Mouse (Mus musculus): ENCODE results near the gene Ctrb1. TPM values are rescaled to one million over a fixed set of nuclear protein-coding genes. Genes with fewer than 3 reads are reported as not detected.

Ctrb1 gene
- total RNA-seq, 2 experiments from 2014 or later: not detected

DNA sequence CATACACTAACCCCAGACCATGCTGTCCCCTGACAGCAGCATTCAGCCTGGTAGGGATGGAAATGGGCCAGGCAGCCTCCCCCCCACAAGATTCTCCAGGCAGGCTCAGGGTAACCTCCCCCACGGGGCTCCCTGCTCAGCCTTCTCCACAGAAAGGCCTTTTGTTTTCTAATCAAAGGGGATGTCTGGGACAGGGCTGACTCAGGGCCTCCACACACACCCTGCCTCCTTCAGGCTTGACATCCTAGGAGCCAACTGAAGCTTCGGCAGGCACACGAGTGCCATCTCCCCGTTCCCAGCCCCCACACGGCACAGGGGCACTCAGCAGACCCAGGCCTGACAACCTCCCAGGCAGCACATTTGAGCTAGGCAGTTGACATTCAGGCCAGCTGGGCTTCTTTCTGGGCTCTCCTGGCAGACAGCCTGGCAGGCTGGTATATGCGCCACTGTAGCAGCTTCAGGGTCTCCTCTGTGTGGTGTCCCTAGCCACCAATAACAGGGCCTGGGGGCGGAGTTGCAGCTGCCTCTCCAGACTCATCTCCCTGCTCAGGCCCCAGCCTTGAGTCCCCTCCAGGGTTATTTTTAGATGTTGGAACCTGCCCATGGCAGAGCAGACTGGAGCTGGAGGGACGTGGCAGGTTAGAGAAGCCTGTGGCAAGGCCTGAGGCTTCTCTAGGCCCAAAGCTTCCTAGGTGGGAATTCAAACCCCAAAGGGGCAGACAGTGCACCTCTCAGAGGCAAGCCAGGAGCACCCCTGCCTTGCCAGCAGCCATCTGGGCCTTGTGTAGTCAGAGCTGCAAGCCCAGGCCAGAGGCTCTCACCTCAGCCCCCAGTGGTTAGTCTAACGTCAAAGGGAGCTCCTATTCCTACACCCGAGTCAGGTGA, 26.0 kb upstream of the Ctrb1 start:
- peak; percentile 74 to 81 for DNase-seq

GRCm38 (mm10) chr8:111715514-111715913, 24.7 kb upstream of the Ctrb1 start:
- no peak for DNase-seq

DNA sequence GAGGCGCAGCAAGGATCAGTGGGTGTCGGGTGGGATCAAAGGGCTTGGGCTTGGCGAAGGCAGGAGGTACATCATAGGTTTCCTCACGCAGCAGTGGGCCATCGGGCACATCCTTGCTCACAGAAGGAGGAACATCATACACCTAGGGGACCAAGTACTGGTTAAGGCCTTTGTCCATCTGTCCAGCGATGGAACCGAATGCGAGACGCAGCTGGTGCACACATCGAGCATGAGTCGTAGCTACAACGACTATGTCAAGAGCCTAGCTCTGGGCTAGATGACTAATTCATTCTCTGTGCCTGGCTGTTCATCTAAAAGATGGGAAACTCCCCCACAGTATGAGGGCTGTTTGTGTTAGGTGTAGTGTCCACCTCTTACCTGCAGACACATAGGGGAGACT, 23.5 kb upstream of the Ctrb1 start:
- no peak for DNase-seq

DNA sequence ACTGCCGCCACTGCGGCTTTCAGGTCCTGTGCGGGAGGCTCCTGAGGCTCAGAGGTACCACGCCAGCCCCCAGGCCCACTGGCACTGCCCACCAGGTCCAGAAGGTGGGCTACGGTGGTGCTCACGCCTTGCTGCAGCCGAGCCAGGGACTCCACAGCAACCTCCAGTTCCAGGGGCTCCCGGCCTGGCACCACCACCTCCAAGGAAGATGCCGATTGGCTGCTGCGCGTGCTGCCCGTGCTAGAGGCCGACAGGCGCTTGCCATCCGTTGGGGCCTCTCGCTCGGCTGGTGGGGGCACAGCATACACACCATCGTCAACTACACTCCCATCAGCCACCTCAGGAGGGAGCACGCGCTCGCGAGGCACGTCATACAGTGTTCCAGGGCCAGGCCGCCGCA, 23.0 kb upstream of the Ctrb1 start:
- no peak for DNase-seq

DNA sequence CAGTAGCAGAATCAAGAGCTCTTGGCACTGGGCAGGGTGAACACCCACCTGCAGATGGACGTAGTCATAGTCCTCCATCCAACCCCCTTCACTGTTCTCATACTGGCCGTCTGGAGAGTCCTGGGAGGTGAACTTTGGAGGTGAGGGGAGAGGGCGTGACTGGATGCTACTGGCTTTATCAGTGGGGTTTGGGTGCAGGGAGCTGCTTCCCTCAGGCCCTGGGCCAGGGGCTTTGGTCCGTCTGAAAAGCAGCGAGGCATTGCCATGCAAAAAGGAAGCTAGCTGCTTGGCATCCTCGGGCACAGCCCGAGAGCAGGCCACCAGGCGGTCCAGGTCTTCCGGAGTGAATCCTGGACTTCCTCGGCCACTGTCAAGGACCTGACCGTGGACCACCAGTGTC, 22.5 kb upstream of the Ctrb1 start:
- DNase-seq: no peak

DNA sequence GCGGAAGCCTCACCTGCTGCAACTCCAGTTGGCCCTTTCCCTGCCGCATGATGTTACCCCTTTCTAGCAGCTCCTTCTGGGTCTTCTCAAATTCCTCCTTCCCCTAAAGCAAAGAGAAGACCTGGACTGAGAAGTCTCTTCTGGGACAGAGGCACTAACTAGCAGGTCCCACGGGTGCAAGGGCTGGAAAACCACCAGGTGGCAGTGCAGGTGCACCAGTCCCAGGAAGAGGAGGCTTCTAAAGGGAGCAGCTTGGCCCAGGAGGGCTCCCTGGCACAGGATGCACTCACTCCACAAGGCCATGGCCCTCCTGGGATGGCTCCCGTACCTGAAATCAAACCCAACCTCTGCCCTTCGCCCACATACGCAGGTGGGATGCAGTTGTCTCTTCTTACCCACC, 21.8 kb upstream of the Ctrb1 start:
- DNase-seq: no peak

DNA sequence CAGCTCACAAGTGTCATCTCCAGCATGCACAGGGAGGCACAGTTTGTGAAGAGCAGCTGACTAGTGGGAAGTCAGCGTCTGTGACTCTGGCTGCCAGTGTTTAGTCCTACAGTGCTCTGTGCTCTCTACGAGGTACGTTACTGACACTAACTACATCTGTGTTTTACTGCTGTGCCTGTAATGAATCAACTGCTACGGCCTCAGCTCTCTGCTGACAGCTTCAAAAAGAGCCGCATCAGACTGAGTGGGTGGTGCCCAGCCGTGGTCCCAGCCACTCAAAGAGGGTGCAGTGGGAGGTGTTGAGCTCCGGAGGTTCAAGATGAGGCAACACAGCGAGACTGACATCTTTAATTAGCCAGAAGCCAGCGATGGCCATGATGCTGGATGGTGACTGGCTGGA, 21.3 kb upstream of the Ctrb1 start:
- peak; percentile 58 to 61 for DNase-seq

GRCm38 (mm10) chr8:111710777-111711485, 20.1 kb upstream of the Ctrb1 start:
- DNase-seq: no peak

DNA sequence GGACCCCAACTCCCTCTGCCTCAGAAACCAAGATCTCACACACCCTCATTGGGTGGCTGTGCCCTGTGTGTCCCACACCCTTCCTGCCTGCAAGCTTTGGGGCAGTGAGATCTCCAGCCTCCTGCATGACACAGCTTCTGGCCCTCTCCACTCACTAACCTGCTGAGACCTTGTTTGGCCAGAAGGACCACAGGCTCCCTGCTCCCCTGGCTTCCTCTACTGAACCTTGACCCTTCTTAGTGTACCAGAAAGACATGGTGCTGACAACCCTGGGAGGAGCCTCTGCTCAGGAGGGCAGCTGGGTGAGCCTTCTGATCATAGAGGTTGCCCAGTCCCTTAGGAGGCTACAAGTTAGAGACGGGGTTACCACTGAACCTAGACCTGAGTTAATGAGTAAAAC, 18.4 kb upstream of the Ctrb1 start:
- DNase-seq: no peak

- DNase-seq: no peak
Observed at GRCm38 (mm10) chr8:111708265-111708664, 17.5 kb upstream of the Ctrb1 start.

DNA sequence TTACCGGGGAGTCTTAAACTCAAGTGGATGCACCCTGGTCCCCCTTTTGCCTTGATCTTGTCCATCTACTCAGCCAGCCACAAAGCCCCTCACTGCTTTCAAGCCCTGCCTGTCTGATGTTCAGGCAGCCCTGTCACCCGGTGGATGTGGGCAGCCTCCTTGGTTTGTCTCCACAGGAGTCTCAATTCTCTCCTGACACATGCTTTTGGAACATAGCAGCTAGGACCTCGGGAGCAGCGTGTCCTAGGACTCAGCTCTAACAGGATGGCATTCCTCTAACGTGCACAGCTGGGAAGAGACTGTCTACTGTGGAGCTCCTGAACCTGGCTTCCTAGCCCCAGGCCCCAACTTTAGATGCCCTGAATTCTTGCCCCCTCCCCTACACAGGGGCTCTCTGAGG, 14.9 kb upstream of the Ctrb1 start:
- no peak for DNase-seq

DNA sequence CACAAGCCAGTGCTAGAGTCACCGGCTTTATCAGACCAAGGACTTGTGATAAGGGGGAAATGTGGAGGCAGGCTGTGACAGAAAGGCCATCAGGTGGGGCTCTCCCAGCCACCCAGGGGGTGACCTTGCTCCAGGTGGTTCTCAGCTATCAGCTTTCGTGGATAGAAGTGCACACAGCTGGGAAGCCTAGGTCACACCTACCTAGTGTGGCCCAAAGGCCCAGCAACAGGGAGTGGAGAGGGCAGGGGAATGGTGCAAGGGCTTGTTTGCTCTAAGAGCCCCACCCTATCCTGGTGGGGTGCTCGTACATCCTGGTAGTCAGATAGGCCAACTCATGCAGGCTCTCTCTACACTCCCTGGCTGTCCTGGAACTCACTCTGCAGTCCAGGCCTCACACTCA, 14.4 kb upstream of the Ctrb1 start:
- no peak for DNase-seq

DNA sequence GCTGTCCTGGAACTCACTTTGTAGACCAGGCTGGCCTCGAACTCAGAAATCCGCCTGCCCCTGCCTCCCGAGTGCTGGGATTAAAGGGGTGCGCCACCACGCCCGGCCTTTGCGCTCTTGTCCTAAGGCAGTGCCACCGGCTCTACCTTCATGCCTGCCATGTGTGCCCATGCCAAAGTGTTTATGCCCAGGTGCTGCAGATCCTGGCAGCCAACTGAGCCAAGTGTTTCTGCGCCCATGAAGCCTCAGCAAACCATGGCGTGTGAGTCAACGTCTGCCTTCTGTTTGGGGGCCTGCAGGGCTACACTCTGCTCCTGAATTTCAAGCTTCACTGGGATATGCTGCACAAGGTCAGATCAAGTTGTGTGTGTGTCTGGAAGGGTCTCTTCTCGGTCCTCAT, 13.8 kb upstream of the Ctrb1 start:
- DNase-seq: no peak

DNA sequence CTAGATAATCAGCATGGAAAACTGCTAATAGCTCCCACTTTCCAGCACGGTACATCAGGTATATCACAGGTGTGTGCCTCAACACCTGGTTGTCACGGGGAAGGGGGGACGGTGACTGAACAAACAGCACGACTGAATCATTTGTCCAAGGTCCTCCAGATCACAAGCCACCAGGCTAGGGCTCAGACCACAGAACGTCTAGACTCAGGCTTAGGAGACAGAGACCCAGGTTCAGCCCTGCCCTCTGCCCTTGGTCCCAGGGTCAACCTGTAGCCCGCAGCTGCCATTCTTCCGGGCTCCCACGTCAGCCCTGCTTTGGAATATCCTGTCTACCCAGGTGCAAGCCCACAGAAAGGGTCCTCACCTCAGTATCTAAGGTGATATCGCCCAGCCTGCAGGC, 10.6 kb upstream of the Ctrb1 start:
- no peak for DNase-seq

DNA sequence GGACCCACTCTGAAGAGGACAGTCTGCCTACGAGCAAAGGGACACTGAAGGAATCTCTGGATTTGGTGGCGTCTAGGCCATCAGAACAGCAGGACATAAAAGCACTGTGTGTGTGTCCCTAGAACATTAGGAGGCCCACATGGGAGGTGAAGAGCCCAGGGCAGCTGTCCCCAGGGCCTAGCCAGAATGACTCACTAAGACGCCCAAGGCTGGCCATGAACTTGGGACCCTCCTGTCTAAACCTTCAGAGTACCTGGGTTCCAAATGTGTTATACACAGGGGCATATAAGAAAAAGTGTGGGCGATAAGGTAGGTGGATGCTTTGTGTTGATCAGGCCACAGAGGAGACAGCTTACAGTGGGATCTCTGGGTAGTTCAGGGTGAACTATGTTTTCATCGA, 9.9 kb upstream of the Ctrb1 start:
- no peak for DNase-seq

DNA sequence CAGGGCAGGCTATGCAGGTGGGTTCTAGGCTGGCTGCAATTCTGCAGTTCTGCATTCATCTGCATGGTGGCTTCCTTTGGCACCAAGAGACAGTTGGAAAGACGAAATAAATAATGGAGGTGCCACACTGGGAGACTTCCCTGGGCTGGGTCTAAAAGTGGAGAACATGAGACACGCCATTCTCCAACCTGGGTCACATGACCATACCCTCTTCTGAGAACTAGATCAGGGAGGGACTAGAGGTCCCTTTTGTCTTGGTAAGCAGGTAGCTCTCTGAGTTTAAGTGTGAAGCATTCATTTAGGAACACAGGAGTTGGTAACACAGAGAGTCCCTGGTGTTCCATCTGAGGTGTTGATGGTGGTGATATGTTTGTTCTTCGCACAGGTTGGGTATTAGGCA, 9.4 kb upstream of the Ctrb1 start:
- no peak for DNase-seq

DNA sequence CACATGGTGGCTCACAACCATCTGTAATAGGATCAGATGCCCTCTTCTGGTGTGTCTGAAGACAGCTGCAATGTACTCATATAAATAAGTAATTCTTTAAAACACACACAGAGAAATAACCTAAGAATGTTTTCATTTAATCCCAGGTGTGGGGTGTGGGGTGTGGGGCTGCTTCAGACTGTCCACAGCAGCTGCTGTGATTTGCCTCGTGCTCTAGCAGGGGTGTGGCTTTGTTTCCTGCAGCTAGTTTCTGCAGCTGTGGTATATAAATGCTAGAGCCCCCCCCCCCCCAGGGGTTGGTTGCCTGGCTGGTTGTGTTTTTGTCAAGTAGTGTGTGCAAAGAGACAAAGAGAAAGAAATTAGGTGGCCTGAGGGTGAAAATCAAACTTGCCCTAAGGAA, 8.2 kb upstream of the Ctrb1 start:
- no peak for DNase-seq

GRCm38 (mm10) chr8:111697655-111698054, 6.8 kb upstream of the Ctrb1 start:
- DNase-seq: no peak

DNA sequence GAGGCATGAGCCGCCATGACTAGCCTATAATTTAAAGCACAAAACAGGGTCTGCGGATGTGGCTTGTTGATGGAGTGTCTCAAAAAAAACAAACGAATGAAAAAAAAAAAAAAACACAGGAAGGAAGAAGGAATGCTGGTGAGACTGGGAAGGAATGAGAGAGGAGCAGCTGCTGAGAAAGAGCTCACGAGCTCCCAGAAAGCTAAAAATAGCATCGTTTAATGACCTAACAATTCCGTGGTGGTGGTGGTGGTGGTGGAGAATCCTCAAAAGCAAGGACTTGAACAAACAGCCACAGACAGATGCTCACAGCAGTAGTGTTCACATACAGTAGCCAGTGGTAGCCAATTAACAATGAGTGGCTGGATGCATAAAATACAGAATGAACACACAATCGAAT, 4.6 kb upstream of the Ctrb1 start:
- no peak for DNase-seq

GRCm38 (mm10) chr8:111693261-111693741, 2.5 kb upstream of the Ctrb1 start:
- no peak for DNase-seq

GRCm38 (mm10) chr8:111686881-111687280, 3.9 kb downstream of the Ctrb1 start:
- DNase-seq: no peak

GRCm38 (mm10) chr8:111682521-111682920, 8.3 kb downstream of the Ctrb1 start:
- no peak for DNase-seq

- DNase-seq: no peak
Observed at GRCm38 (mm10) chr8:111681153-111681552, 9.7 kb downstream of the Ctrb1 start.
